Mouse (Mus musculus) yolk sac, embryonic 10.5 days (tissue): ENCODE data around the gene Adamts7.

Source experiments
- DNase-seq: peaks from one replicate; pipeline ENCODE4 v3.0.0-alpha.2; 2017; ENCODE audit warnings: low spot score

The Adamts7 gene

GRCm38 (mm10) chr9:90162926-90163748 is at the start of gene Adamts7:
Adamts7 (plus strand) TSS chr9:90163069.
- peak; percentile 57 for DNase-seq

DNA sequence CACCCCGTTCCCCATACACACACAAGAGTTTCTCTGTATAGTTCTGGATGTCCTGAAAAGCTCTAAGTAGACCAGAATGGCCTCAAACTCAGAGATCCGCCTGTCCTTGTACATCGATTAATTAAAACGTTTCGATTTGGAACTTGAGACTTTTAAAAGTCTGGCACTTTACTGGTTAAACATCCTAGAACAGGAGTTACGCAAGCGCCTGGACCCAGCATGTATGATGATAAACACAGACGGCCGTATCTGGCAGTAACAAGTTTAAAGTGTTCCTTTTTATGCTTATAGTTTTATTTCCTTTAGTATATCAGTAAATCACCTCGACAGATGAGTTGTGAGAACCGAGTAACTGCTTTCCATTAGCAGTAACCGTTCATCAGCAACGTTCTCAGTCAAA is 49.7 kb upstream of the Adamts7 start:
- DNase-seq: no peak

DNA sequence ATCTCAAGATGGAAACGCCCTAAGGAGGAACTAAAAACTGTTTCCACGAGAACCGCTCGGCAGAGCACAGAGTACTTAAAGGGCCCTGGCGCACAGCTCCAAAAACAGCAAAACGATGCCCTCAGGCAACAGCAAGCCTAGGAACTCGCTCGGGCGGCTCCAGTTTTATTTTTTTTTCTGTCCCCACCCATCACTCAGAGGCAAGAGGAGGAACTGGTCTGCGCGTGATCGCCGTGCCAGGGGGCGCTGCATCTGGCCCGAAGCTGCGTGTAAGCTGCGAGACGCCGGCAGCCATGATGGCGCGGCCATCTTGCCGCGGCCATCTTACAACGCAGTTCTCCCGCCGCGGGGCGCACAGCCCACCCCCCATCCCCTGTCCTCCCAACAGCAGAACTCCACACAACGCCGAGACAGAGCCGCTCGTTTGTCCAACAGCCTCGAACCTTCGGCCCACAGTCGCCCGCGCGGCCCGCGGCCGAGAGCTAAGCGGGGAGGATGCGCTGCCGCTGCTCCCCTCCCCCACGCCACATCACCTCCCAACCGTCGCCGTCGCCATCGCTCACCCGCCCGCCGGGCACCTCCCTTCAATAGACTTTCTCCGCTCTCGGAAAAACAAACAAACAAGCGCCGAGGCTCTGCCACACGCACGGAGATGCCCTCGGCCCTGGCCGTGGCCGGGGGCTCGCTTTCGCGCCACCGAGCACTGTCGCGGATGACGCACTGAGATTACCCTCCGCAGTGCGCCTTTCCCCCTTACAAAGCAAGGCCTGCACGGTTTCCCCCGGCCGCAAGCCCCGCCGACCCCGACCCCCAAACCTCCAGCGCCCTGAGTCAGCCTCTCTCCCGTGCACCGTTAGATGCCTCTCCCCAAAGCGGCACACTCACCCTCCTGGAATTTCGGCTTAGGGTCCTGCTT is 49.0 kb upstream of the Adamts7 start:
- DNase-seq: peak; percentile 87

GRCm38 (mm10) chr9:90114567-90115307 is 48.1 kb upstream of the Adamts7 start, which contains the start of gene Morf4l1:
Morf4l1 (minus strand) TSS chr9:90114774.
- DNase-seq: peak; percentile 97

DNA sequence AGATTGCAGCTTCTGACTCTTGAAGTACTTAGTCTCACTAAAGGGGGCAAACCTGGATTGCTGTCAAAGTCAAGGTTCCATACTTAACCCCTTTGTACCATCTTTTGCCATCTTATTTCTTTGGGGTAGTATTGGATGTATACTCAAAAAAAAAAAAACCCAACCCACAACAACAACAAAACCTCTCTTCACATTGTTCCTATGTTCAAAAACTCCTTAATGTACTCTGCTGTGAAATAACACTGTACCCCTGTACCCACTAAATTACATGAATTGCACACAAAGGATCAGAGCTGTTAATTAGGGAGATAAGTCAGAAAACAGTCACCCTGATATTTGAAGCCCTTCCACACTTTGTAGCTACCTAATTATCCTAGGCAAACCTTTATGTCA is 47.6 kb upstream of the Adamts7 start:
- no peak for DNase-seq

- DNase-seq: no peak
These were observed 45.6 kb upstream of the Adamts7 start for GRCm38 (mm10) chr9:90117234-90117633.

- no peak for DNase-seq
These were observed 40.6 kb upstream of the Adamts7 start for GRCm38 (mm10) chr9:90122246-90122740.

GRCm38 (mm10) chr9:90124156-90124872 is 38.6 kb upstream of the Adamts7 start:
- DNase-seq: no peak

DNA sequence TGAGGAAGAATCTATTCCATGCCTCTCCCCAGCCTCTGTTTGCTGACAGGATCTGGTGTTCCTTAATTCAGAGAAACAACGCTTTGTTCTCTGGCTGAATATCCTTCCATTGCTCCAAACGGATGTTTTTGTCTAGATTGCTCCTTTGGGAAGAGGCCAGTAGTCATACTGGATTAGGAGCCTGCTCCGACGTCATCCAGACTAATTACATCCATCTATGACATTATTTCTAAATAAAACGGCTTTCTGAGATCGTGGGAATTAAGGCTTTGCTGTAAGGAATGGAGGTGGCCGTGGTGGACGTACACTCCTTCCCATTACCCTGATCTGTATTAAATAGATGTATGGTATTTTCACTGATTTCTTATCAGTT is 38.0 kb upstream of the Adamts7 start:
- DNase-seq: no peak

DNA sequence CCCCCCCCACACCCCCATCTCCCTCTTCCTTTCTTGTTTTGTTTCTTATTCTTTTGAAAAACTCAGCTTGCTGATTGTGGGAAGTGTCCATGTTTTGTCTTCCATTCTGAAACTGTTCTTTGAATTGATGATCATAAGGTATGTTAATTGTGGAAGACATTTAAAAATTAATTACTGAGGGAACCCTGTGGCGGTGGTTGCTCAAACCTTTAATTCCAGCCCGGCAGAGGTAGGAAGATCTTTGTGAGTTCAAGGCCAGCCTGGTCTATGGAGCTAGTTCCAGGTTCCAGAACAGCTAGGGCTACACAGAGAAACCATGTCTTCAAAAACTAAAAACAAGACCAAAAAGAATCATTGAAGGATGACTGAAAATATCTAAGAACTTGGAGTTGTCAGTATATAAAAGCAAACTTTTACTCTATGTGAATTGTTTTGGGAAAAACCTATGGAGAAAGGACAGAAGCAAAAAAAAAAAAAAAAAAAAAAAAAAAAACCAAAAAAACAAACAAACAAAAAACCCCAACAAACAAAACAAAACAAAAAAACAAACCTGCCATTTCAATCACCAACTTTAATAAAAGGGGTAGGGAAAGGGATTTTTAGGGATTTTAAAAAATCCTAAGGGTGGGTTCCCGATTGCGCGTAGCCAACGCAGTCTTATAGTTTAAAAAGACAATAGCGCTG is 37.3 kb upstream of the Adamts7 start:
- DNase-seq: no peak

GRCm38 (mm10) chr9:90126260-90127010 is 36.4 kb upstream of the Adamts7 start:
- DNase-seq: peak; percentile 82

DNA sequence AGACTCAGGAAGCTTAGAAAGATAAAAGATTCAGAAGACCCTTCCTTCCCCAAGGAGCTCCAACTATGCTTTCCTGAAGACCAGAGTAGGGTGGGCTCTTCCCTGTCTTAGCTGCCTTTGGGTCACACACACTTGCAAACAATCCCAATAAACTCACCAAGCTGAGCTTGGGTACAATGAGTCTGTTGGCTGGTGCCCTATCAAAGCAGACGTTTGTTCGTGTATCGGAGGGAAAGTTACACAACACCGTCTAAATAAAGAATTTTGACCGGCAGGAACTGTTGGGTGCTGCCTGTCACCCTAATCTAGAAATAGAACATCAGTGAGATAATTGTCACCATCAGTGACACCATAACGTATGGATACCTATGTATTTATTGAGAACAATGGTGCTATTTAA is 35.7 kb upstream of the Adamts7 start:
- DNase-seq: no peak

DNA sequence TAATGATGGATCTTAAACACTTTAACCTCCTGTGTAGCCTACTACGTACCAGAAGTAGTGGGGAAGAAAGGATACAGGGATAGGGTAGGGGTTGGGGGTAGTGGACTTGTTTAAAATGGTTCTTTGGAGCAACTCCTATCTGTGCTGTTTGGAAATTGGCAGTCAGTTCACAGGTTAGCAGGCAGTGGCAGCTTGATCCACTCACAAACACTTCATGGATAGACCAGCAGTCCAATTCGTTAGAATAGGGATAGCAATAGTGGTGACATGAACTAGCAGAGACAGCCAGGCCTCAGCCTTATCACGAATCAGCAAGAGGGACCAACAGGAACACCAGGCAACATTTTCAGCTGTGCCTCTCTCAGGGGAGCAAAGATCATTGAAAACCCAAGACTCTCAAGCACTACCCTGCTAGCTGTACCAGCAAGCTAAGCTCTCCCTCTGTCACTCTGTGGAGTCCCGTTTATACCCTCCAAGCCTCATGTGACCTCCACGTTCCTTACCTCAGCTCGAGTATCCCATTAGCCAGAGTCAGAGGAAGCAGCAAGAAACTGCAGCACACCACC is 34.1 kb upstream of the Adamts7 start:
- DNase-seq: no peak

DNA sequence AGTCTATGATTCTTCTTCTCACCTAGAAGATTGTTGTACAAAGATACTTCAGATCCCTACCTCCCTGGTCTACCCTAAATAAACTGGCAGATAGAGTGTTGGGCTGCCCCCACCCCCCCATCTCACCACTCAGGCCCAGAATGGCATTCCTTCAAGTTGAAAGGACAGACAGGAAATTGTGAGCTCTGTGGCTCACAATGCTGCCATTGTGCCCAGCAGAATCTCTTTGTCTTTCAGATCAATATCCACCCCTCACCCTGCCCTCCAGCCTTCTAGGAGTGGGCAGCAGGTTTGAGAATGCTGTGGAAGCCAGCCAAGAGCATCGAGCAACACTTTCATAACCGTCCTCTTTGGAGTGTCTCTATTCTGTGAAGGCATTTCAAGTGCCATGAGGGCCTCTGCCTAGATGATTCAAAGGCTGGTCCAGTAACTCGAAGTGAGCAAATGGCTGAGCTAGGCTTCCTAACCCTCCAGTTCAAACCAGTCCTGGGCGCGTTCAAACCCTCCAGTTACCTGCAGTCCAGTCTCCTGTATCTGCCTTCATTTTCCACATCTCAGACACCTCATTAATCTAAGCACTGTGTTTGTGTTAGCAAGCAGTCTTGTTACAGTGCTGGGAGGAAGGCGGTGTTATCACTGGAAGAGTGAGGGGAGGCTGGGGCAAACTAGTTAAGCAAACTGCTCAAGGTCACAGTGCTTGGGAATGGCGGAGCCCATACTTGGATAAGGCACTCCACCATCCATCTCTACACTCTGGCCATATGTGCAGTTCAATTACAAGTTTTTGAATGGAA is 29.1 kb upstream of the Adamts7 start:
- DNase-seq: no peak

- DNase-seq: no peak
These were observed 27.4 kb upstream of the Adamts7 start for GRCm38 (mm10) chr9:90135466-90135865.

- peak; percentile 50 for DNase-seq
These were observed 26.7 kb upstream of the Adamts7 start for GRCm38 (mm10) chr9:90135963-90136677.

DNA sequence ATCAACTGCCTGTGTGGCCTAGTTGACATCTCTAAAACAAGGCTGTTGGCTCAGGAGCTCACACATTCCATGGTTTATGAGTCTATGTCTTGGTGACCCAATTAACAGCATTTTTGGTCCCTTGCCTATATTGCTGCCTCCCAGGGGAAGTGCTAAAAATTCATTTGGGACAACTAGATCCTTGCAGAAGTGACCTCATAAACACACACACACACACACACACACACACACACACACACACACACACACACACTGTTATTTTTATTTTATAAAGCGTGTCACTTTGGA is 26.2 kb upstream of the Adamts7 start:
- no peak for DNase-seq

DNA sequence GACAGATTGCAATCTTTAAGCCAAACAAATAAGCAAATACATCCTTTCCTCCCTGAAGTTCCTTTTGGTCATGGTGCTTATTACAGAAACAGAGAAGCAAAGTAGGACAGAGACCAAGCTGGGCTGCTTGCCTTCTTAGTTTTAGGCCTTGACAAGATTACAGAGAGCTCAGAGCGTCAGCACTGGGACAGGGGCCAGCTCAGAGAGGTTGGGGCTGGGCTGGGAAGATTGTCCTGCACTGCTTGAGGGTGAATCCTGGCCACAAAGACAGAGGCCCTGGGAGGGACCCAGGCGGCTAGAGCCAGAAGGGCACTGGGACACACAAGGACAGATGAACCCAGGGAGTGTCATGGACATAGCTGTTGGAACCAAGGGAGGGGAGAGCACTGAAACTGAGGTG is 17.1 kb upstream of the Adamts7 start:
- DNase-seq: no peak
